Mouse (Mus musculus): ENCODE data around the gene Mettl6.

Mettl6 gene

DNA sequence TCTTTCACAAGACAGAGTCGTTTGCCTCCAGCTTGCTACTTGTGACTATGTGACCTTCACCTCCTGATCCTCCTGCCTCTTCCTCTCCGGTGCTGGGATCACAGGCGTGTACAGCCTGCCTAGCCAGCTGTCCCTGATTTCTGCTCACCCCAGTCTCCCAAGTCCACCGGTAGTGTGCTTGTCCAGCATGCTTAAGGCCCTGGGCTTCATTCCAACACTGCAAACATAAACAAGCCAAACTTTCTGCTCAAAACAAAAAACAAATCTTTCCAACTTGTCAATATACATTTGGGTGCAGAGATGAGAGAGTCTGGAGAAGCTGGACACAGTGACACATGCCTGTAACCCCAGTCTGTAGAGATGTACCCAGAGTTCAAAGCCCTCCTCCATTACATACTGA is 62.4 kb downstream of the Mettl6 start:
- no peak for DNase-seq (ENCODE audit: low spot score in 2 of 2)

GRCm38 (mm10) chr14:31431789-31432330 is 63.0 kb downstream of the Mettl6 start:
- DNase-seq (ENCODE audit: low spot score in 2 of 2): no peak

DNA sequence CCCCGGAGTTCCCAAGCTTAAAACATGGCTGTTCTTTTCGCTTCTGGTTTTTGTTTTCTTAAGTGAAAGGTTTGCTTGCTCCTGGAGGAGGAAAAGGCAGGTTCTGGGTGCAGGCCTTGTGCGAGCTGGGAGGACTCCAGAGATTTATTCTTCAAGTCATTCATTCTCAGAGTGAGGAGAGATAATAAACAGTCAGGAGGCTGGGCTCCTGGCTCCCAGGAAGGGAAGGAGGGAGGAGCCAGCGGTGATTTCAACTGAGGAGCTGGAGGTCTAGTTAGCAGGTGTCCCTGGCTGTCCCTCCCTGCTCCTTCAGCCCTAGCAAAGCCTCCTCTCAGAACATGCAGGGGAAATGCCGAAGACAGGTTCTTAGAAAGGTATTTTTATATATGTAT is 65.8 kb downstream of the Mettl6 start:
- DNase-seq (ENCODE audit: low spot score in 2 of 2): no peak

- DNase-seq (ENCODE audit: low spot score in 2 of 2): peak in 1 of 2 experiments; percentile 69
These were observed 66.4 kb downstream of the Mettl6 start for GRCm38 (mm10) chr14:31428211-31429003.

Data from frontal cortex, postnatal 25 days (tissue).